Mouse (Mus musculus): ENCODE results near the gene Hgd. TPM values are rescaled to one million over a fixed set of nuclear protein-coding genes. Genes with fewer than 3 reads are reported as not detected.

Hgd gene
- polyA plus RNA-seq, 1 experiment from 2014 or later, result 0.72 TPM

DNA sequence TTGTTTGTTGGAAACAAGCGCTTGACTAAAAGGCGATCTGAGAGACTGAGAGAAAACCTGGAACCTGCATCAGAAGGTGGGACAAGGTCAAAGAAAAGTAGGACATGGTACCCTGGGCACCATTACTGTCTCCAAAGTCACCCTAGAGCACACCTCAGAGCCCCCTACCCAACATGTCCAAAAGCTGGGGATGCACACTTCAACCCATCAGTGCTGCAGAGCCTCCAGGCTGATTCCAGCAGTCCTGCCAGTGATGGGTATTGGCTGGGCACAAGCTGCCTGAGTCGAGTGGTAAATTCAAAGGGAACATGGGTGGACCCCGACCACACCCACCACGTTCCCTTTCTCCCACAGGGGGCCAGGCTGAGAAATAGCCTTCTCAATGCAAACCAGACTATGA, 95.4 kb downstream of the Hgd start:
- no peaks in the 10 kb centered on the region for H3K4me1 ChIP-seq (ENCODE audit: control insufficient read depth, insufficient read depth, low read length)
- no peaks in the 10 kb centered on the region for H3K36me3 ChIP-seq (ENCODE audit: control insufficient read depth, insufficient read depth, low read length)
- WGBS (ENCODE audit: insufficient replicate concordance), result 87% methylated on average over 5 of the region's 5 CpGs
- H3K27ac ChIP-seq (ENCODE audit: low read depth, low read length), result no peak overlapping the region
- H3K9ac ChIP-seq (ENCODE audit: low read depth, low read length), result no peak overlapping the region
- H3K27me3 ChIP-seq (ENCODE audit: control insufficient read depth, insufficient read depth, low read length), result no peaks in the 10 kb centered on the region
- no peak overlapping the region for H3K4me2 ChIP-seq
- H3K9me3 ChIP-seq (replicated peaks; ENCODE audit: control insufficient read depth, low read length), result no peaks in the 10 kb centered on the region
- ATAC-seq (replicated peaks; ENCODE audit: insufficient number of reproducible peaks, low FRiP score, low TSS enrichment), result no peak
- no peak overlapping the region for H3K4me3 ChIP-seq (ENCODE audit: low read depth, low read length)

DNA sequence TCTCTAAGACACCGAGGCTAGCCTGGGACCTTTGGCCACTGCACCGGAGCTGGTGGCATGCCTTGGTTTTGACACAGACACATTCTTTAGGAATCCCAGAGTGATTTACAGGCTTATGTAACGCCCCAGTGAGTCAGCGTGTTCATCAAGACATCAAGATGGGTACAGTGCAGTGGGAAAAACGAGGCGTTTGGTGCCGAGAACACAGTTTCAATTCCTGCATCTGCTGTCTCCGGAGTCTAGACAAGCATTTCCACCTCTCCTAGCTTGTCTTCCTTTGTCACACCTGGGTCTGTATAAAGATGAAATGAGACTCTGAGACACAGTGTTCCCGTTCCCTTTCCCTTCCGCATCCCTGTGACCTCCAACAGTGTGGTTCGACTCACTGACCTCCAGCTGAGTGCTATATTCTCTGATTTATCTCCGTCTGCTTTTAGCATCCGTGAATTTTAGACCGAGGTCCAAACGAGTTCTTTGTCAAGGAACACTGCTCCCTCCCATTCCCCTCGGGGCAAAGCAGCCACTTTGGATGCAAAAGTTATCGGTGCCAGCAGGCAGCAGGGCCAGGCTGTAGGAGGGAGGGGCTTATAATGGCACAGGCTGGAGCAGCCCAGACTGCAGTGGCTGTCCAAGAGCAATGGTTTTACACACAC, 96.2 kb downstream of the Hgd start:
- H3K4me1 ChIP-seq (ENCODE audit: control insufficient read depth, insufficient read depth, low read length), result no peaks in the 10 kb centered on the region
- no peaks in the 10 kb centered on the region for H3K27me3 ChIP-seq (ENCODE audit: control insufficient read depth, insufficient read depth, low read length)
- peak overlapping the region; percentile 47 for H3K4me2 ChIP-seq
- no peaks in the 10 kb centered on the region for H3K9me3 ChIP-seq (replicated peaks; ENCODE audit: control insufficient read depth, low read length)
- H3K36me3 ChIP-seq (ENCODE audit: control insufficient read depth, insufficient read depth, low read length), result no peaks in the 10 kb centered on the region
- H3K9ac ChIP-seq (ENCODE audit: low read depth, low read length), result peak overlapping the region; percentile 52; the same call in 1 of the 2 replicates
- H3K4me3 ChIP-seq (ENCODE audit: low read depth, low read length), result no peak overlapping the region
- no peak for ATAC-seq (replicated peaks; ENCODE audit: insufficient number of reproducible peaks, low FRiP score, low TSS enrichment)
- H3K27ac ChIP-seq (ENCODE audit: low read depth, low read length), result no peak overlapping the region
- 55% methylated on average over 17 of the region's 17 CpGs for WGBS (ENCODE audit: insufficient replicate concordance)

DNA sequence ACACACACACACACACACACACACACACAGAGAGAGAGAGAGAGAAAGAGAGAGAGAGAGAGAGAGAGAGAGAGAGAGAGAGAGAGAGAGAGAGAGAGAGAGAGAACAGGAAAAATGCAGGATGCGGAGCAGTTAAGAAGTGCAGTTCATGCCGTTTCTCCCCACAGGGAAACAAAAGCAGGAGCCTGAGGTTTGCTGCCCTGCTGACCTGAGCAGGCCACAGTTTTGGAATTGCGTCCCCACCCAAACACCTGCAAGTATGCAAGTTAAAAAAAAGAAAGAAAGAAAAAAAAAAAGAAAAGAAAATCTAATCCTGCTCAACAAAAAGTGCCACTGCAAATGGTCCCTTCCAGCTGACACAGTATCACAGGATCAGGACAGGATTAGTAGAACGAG, 96.7 kb downstream of the Hgd start:
- no peak overlapping the region for H3K4me3 ChIP-seq (ENCODE audit: low read depth, low read length)
- H3K4me1 ChIP-seq (ENCODE audit: control insufficient read depth, insufficient read depth, low read length), result no peaks in the 10 kb centered on the region
- no peak overlapping the region for H3K9ac ChIP-seq (ENCODE audit: low read depth, low read length)
- 57% methylated on average over 4 of the region's 4 CpGs for WGBS (ENCODE audit: insufficient replicate concordance)
- no peak overlapping the region for H3K27ac ChIP-seq (ENCODE audit: low read depth, low read length)
- no peaks in the 10 kb centered on the region for H3K27me3 ChIP-seq (ENCODE audit: control insufficient read depth, insufficient read depth, low read length)
- H3K36me3 ChIP-seq (ENCODE audit: control insufficient read depth, insufficient read depth, low read length), result no peaks in the 10 kb centered on the region
- no peak for ATAC-seq (replicated peaks; ENCODE audit: insufficient number of reproducible peaks, low FRiP score, low TSS enrichment)
- no peak overlapping the region; the same call in 1 of the 2 replicates for H3K4me2 ChIP-seq
- no peaks in the 10 kb centered on the region for H3K9me3 ChIP-seq (replicated peaks; ENCODE audit: control insufficient read depth, low read length)

GRCm38 (mm10) chr16:37677586-37677985, 97.6 kb downstream of the Hgd start:
- H3K27me3 ChIP-seq (ENCODE audit: control insufficient read depth, insufficient read depth, low read length), result no peaks in the 10 kb centered on the region
- ATAC-seq (replicated peaks; ENCODE audit: insufficient number of reproducible peaks, low FRiP score, low TSS enrichment), result no peak
- H3K9ac ChIP-seq (ENCODE audit: low read depth, low read length), result no peak overlapping the region
- no peak overlapping the region for H3K4me3 ChIP-seq (ENCODE audit: low read depth, low read length)
- no peaks in the 10 kb centered on the region for H3K9me3 ChIP-seq (replicated peaks; ENCODE audit: control insufficient read depth, low read length)
- WGBS (ENCODE audit: insufficient replicate concordance), result 83% methylated on average over 8 of the region's 8 CpGs
- no peak overlapping the region for H3K4me2 ChIP-seq
- H3K4me1 ChIP-seq (ENCODE audit: control insufficient read depth, insufficient read depth, low read length), result no peaks in the 10 kb centered on the region
- H3K36me3 ChIP-seq (ENCODE audit: control insufficient read depth, insufficient read depth, low read length), result no peaks in the 10 kb centered on the region
- H3K27ac ChIP-seq (ENCODE audit: low read depth, low read length), result no peak overlapping the region

DNA sequence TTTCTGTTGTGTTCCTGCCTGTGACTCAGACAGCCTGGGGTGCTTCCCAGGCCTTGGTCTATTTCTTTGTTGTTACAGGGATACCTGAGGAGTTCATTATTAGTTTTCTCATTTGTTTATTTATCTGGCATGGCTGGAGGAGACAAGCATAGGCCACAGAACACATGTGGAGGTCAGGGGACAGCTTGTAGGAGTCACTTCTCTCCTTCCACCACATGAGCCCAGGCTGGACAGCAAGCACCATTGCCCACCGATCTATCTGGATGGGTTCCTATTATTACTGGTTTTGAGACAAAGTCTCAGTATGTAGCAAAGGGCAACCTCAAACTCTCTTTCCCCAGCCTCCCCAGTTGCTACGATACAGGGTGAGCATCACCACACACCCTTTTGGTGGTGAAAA, 100.3 kb downstream of the Hgd start:
- Histone ChIP-seq H3K9me3 (replicated peaks; ENCODE audit: control insufficient read depth, low read length) (no peaks in the 10 kb centered on the region), H3K9ac (ENCODE audit: low read depth, low read length) (no peak overlapping the region), H3K4me1 (ENCODE audit: control insufficient read depth, insufficient read depth, low read length) (peaks cover 11% of the 10 kb centered on the region; the same call in 1 of the 2 replicates), H3K27ac (ENCODE audit: low read depth, low read length) (no peak overlapping the region), H3K4me3 (ENCODE audit: low read depth, low read length) (no peak overlapping the region), H3K4me2 (no peak overlapping the region), H3K36me3 (ENCODE audit: control insufficient read depth, insufficient read depth, low read length) (no peaks in the 10 kb centered on the region), H3K27me3 (ENCODE audit: control insufficient read depth, insufficient read depth, low read length) (no peaks in the 10 kb centered on the region)
- WGBS (ENCODE audit: insufficient replicate concordance), result 78% methylated on average over 2 of the region's 2 CpGs
- ATAC-seq (replicated peaks; ENCODE audit: insufficient number of reproducible peaks, low FRiP score, low TSS enrichment), result no peak

DNA sequence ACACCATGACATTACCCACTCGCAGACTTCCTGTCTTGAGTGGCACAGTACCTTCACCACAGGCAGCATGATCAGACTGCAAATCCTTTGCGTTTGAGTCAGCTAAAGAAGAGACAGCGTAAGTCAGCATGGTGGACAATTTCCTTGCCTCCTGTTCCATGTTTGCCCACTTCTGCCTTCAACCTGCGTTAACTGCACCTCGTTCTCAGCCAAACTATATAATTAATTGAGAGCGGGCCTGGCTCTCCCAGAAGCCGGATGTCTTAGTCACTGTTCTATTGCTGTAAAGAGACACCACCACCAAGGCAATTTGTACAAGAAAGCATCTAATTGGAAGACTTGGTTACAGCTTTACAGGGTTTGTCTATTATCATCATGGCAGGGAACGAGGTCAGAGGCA, 100.9 kb downstream of the Hgd start:
- no peak for ATAC-seq (replicated peaks; ENCODE audit: insufficient number of reproducible peaks, low FRiP score, low TSS enrichment)
- Histone ChIP-seq H3K4me2 (no peak overlapping the region), H3K27me3 (ENCODE audit: control insufficient read depth, insufficient read depth, low read length) (no peaks in the 10 kb centered on the region), H3K4me3 (ENCODE audit: low read depth, low read length) (no peak overlapping the region), H3K4me1 (ENCODE audit: control insufficient read depth, insufficient read depth, low read length) (peaks cover 15% of the 10 kb centered on the region; the same call in 1 of the 2 replicates), H3K27ac (ENCODE audit: low read depth, low read length) (no peak overlapping the region), H3K36me3 (ENCODE audit: control insufficient read depth, insufficient read depth, low read length) (no peaks in the 10 kb centered on the region), H3K9ac (ENCODE audit: low read depth, low read length) (no peak overlapping the region), H3K9me3 (replicated peaks; ENCODE audit: control insufficient read depth, low read length) (no peaks in the 10 kb centered on the region)
- WGBS (ENCODE audit: insufficient replicate concordance), result 85% methylated on average over 8 of the region's 8 CpGs

Other genes with a start within 250 kb of the Hgd start
- gene Stxbp5l, start 195.2 kb upstream of the Hgd start, polyA plus RNA-seq (2014; fragmentation: Nextera tagmentation; extraction: Ambion mirVana), result 0.47 and 0.77 TPM in 2 replicates
- gene Gtf2e1, start 40.4 kb upstream of the Hgd start, polyA plus RNA-seq (2014; fragmentation: Nextera tagmentation; extraction: Ambion mirVana), result 27.2 and 30.1 TPM in 2 replicates
- 34.4 and 36.3 TPM in 2 replicates for gene Rabl3, start 40.3 kb upstream of the Hgd start, polyA plus RNA-seq (2014; fragmentation: Nextera tagmentation; extraction: Ambion mirVana)
- gene Ndufb4, start 74.3 kb downstream of the Hgd start, polyA plus RNA-seq (2014; fragmentation: Nextera tagmentation; extraction: Ambion mirVana), result 84.7 and 88.8 TPM in 2 replicates
- 500 and 503 TPM in 2 replicates for gene Fstl1, start 196.7 kb downstream of the Hgd start, polyA plus RNA-seq (2014; fragmentation: Nextera tagmentation; extraction: Ambion mirVana)